Mouse (Mus musculus): ENCODE data around the gene Kmt2e. TPM values are rescaled to one million over a fixed set of nuclear protein-coding genes. Genes with fewer than 3 reads are reported as not detected.

Kmt2e gene
- 69.2 and 73.6 TPM in 2 replicates for polyA plus RNA-seq (2016; fragmentation: Nextera tagmentation; extraction: Ambion mirVana)

- Histone ChIP-seq H3K27me3 (replicated peaks) (no peaks in the 10 kb centered on the region), H3K4me3 (peak within 1 kb of the TSS; percentile 80), H3K4me2 (peak within 1 kb of the TSS; percentile 82), H3K9me3 (replicated peaks) (no peaks in the 10 kb centered on the region), H3K9ac (peak within 1 kb of the TSS; percentile 96), H3K36me3 (no peaks in the 10 kb centered on the region), H3K4me1 (replicated peaks) (peaks cover 5% of the 10 kb centered on the region), H3K27ac (ENCODE audit: poor library complexity, severe bottlenecking) (peak within 1 kb of the TSS; percentile 100)
- ATAC-seq (ENCODE audit: insufficient number of reproducible peaks, low FRiP score), result peak; percentile 82
- under 1% methylated on average over 75 of the region's 85 CpGs for WGBS
These were observed at the start of gene Kmt2e for GRCm38 (mm10) chr5:23433720-23434597. Gene Kmt2e (plus strand): TSS chr5:23434441.

DNA sequence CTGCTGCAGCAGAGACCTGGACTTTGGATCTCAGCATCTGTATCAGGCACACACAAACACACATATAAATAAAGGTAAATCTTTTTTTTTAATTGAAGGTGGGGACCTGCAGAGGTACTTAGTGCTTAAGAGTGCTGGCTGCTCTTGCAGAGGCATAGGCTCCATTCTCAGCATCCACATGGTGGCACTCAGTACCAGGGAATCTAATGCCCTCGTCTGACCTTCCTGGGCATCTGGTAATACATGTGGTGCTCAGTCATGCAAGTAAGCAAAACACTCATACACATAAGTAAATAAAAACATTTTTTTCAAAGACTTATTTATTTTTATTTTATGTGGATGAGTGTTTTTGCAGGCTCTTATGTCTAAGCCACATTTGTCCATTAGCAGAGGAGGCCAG lies 49.1 kb upstream of the Kmt2e start:
- ATAC-seq (ENCODE audit: insufficient number of reproducible peaks, low FRiP score), result no peak
- Histone ChIP-seq H3K27me3 (replicated peaks) (no peaks in the 10 kb centered on the region), H3K4me2 (no peak overlapping the region), H3K9ac (no peak overlapping the region), H3K4me3 (no peak overlapping the region), H3K9me3 (replicated peaks) (no peaks in the 10 kb centered on the region), H3K27ac (ENCODE audit: poor library complexity, severe bottlenecking) (no peak overlapping the region), H3K4me1 (replicated peaks) (peaks cover 20% of the 10 kb centered on the region), H3K36me3 (no peaks in the 10 kb centered on the region)
- WGBS, result 80% methylated on average over 1 of the region's 1 CpGs

DNA sequence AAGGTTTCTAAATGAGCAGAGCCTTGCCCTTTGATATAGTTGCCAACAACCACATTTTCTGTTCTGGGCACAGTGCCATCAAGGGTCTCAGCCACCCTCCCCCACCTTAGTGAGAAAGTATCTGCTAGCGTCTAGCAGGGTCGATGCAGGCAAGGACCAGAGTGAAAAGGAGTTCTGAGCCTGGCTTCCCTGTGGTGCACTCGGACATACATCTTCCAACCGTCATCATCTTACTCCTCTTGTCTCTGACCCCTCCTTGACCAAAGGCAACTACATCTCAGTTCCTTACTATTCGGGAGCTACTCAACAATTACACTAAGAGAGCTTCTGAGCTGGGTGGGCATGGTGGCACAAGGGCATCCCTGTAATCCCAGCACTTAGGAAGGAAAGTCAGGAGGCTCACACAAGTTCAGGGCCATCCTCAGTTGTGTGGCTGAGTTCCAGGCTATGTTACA lies 48.5 kb upstream of the Kmt2e start:
- Histone ChIP-seq H3K9me3 (replicated peaks) (no peaks in the 10 kb centered on the region), H3K27ac (ENCODE audit: poor library complexity, severe bottlenecking) (no peak overlapping the region), H3K4me1 (replicated peaks) (peaks cover 20% of the 10 kb centered on the region), H3K4me3 (no peak overlapping the region), H3K36me3 (no peaks in the 10 kb centered on the region), H3K9ac (no peak overlapping the region), H3K27me3 (replicated peaks) (no peaks in the 10 kb centered on the region), H3K4me2 (peak overlapping the region; percentile 70; the same call in 1 of the 2 replicates)
- ATAC-seq (ENCODE audit: insufficient number of reproducible peaks, low FRiP score), result 0 out of 2 replicates have a peak, but pooled peaks have one; percentile 22
- 40% methylated on average over 5 of the region's 5 CpGs for WGBS

DNA sequence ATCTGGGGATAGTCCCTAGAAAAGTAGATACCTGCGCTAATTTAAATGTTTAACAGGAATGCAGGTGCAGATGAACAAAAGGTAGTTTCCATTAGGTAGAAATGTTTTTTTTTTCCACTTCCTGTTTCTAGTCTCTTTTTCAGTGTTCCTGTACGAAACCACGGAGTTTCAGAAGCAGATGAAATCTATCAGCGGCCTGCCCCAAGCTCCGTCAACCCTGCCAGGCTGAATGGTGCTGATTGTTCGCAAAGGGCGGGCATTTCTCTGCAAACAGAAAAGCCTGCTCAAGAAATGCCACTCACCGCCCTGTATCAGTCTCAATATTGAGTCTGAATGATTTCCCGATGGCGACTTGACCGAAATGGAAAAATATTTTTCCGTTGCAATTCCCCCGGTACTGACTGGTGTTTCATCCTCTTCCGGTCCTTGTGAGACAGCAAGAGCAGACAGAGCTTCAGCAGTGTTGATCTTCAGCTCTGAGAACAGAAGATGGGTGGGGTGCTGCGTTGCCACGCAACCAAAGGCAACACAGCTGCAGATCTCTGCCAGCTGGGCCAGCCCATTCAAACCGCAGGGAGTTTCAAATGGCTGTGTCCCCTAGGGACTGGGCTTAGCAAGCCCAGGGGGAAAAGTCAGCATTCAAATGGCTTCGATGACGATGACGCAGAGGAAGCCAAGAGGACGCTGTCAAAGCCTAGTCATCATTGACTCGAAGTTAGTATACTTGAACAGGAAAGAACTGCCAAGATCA lies 47.5 kb upstream of the Kmt2e start:
- peak; percentile 88 for ATAC-seq (ENCODE audit: insufficient number of reproducible peaks, low FRiP score)
- Histone ChIP-seq H3K9me3 (replicated peaks) (no peaks in the 10 kb centered on the region), H3K27me3 (replicated peaks) (no peaks in the 10 kb centered on the region), H3K9ac (peak overlapping the region; percentile 49; the same call in 1 of the 2 replicates), H3K36me3 (no peaks in the 10 kb centered on the region), H3K4me2 (peak overlapping the region; percentile 70), H3K27ac (ENCODE audit: poor library complexity, severe bottlenecking) (peak overlapping the region; percentile 68), H3K4me1 (replicated peaks) (peaks cover 20% of the 10 kb centered on the region), H3K4me3 (peak overlapping the region; percentile 44)
- 2% methylated on average over 22 of the region's 22 CpGs for WGBS

DNA sequence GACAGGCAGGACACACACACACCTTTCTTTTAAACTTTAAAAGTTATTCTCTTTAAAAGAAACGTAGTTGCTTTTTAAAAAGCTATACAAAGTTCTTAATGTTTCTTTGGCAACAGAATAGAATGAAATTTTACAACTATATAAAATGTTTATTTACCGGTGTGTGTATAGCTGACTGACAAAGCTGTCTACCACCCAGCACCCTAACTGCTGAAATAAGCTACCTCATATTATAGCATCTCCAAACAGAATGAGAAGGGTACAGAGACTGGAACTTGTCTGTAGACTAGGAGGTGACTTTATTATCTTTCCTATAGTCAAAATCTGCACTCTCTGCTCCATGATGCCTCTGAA lies 47.0 kb upstream of the Kmt2e start:
- Histone ChIP-seq H3K9ac (no peak overlapping the region), H3K9me3 (replicated peaks) (no peaks in the 10 kb centered on the region), H3K27me3 (replicated peaks) (no peaks in the 10 kb centered on the region), H3K4me3 (peak overlapping the region; percentile 44; the same call in 1 of the 2 replicates), H3K4me2 (peak overlapping the region; percentile 70), H3K27ac (ENCODE audit: poor library complexity, severe bottlenecking) (no peak overlapping the region), H3K4me1 (replicated peaks) (peaks cover 20% of the 10 kb centered on the region), H3K36me3 (no peaks in the 10 kb centered on the region)
- ATAC-seq (ENCODE audit: insufficient number of reproducible peaks, low FRiP score), result no peak
- WGBS, result 53% methylated on average over 2 of the region's 2 CpGs

- no peaks in the 10 kb centered on the region for H3K27me3 ChIP-seq (replicated peaks)
- H3K4me2 ChIP-seq, result no peak overlapping the region
- no peak overlapping the region for H3K4me3 ChIP-seq
- H3K4me1 ChIP-seq (replicated peaks), result peaks cover 20% of the 10 kb centered on the region
- H3K36me3 ChIP-seq, result no peaks in the 10 kb centered on the region
- H3K9ac ChIP-seq, result no peak overlapping the region
- no peaks in the 10 kb centered on the region for H3K9me3 ChIP-seq (replicated peaks)
- H3K27ac ChIP-seq (ENCODE audit: poor library complexity, severe bottlenecking), result no peak overlapping the region
- 32% methylated on average over 3 of the region's 3 CpGs for WGBS
- no peak for ATAC-seq (ENCODE audit: insufficient number of reproducible peaks, low FRiP score)
These were observed 46.1 kb upstream of the Kmt2e start for GRCm38 (mm10) chr5:23388091-23388490.

- 77% methylated on average over 7 of the region's 7 CpGs for WGBS
- Histone ChIP-seq H3K4me1 (replicated peaks) (peaks cover 20% of the 10 kb centered on the region), H3K4me3 (no peak overlapping the region), H3K9ac (no peak overlapping the region), H3K27ac (ENCODE audit: poor library complexity, severe bottlenecking) (no peak overlapping the region), H3K36me3 (no peaks in the 10 kb centered on the region), H3K4me2 (no peak overlapping the region), H3K27me3 (replicated peaks) (no peaks in the 10 kb centered on the region), H3K9me3 (replicated peaks) (no peaks in the 10 kb centered on the region)
- no peak for ATAC-seq (ENCODE audit: insufficient number of reproducible peaks, low FRiP score)
These were observed 44.5 kb upstream of the Kmt2e start for GRCm38 (mm10) chr5:23389601-23390305.

DNA sequence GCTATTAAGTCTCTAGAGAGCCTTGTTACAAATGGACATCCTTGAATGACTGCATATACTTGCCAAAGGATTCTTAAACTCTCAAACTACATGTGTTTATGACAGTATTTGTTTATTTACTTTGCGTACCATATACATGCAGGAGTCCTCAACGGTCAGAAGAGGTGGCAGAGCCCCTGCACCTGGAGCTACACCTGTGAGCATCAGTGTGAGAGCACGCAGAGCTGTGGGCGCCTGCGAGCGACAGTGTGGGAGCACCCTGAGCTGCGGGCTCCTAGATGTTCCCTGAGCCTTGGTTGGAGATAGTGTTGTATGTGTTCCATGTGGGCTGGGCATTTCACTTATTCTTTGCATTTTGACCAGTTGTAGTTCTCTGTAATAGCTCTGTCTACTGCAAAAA lies 42.5 kb upstream of the Kmt2e start:
- no peak overlapping the region for H3K9ac ChIP-seq
- peaks cover 12% of the 10 kb centered on the region for H3K4me1 ChIP-seq (replicated peaks)
- no peak for ATAC-seq (ENCODE audit: insufficient number of reproducible peaks, low FRiP score)
- no peaks in the 10 kb centered on the region for H3K27me3 ChIP-seq (replicated peaks)
- H3K4me3 ChIP-seq, result no peak overlapping the region
- H3K4me2 ChIP-seq, result no peak overlapping the region
- WGBS, result 85% methylated on average over 7 of the region's 7 CpGs
- H3K9me3 ChIP-seq (replicated peaks), result no peaks in the 10 kb centered on the region
- H3K27ac ChIP-seq (ENCODE audit: poor library complexity, severe bottlenecking), result no peak overlapping the region
- H3K36me3 ChIP-seq, result no peaks in the 10 kb centered on the region

DNA sequence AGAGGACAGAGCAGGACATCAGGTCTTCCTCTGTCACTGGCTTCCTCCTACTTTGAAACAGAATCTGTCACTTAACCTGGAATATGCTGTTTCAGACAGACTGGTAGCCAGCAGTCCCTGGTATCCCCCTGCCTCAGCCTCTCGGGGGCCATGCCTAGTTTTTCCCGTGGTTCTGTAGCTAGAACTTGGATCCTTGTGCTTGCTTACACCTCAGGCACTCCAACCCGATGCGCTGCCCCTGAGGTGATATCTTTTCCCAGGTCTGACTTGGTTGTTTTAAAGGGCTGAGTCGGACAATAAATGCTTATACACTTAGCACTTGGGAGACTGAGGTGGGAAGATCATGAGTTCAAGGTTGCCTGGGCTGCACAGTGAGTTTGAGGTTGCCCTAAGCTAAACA lies 40.4 kb upstream of the Kmt2e start:
- no peaks in the 10 kb centered on the region for H3K9me3 ChIP-seq (replicated peaks)
- WGBS, result 81% methylated on average over 5 of the region's 5 CpGs
- ATAC-seq (ENCODE audit: insufficient number of reproducible peaks, low FRiP score), result no peak

GRCm38 (mm10) chr5:23394366-23395145 lies 39.7 kb upstream of the Kmt2e start:
- H3K27ac ChIP-seq (ENCODE audit: poor library complexity, severe bottlenecking), result no peak overlapping the region
- no peak overlapping the region for H3K9ac ChIP-seq
- H3K4me1 ChIP-seq (replicated peaks), result no peaks in the 10 kb centered on the region
- 0 out of 2 replicates have a peak, but pooled peaks have one; percentile 23 for ATAC-seq (ENCODE audit: insufficient number of reproducible peaks, low FRiP score)
- H3K27me3 ChIP-seq (replicated peaks), result no peaks in the 10 kb centered on the region
- H3K36me3 ChIP-seq, result peaks cover 7% of the 10 kb centered on the region
- 50% methylated on average over 3 of the region's 3 CpGs for WGBS
- H3K4me2 ChIP-seq, result no peak overlapping the region
- no peak overlapping the region for H3K4me3 ChIP-seq
- no peaks in the 10 kb centered on the region for H3K9me3 ChIP-seq (replicated peaks)

More for the DNA sequence above, 40.4 kb upstream of the Kmt2e start:
- Histone ChIP-seq H3K4me3 (no peak overlapping the region), H3K27me3 (replicated peaks) (no peaks in the 10 kb centered on the region), H3K4me2 (no peak overlapping the region), H3K36me3 (peaks cover 3% of the 10 kb centered on the region), H3K9ac (no peak overlapping the region), H3K27ac (ENCODE audit: poor library complexity, severe bottlenecking) (no peak overlapping the region), H3K4me1 (replicated peaks) (no peaks in the 10 kb centered on the region)
